Mouse (Mus musculus): ENCODE results near the gene Pdzk1. TPM values are rescaled to one million over a fixed set of nuclear protein-coding genes. Genes with fewer than 3 reads are reported as not detected.

Pdzk1 gene
- polyA plus RNA-seq, 1 experiment from 2014 or later: 0.16 TPM

DNA sequence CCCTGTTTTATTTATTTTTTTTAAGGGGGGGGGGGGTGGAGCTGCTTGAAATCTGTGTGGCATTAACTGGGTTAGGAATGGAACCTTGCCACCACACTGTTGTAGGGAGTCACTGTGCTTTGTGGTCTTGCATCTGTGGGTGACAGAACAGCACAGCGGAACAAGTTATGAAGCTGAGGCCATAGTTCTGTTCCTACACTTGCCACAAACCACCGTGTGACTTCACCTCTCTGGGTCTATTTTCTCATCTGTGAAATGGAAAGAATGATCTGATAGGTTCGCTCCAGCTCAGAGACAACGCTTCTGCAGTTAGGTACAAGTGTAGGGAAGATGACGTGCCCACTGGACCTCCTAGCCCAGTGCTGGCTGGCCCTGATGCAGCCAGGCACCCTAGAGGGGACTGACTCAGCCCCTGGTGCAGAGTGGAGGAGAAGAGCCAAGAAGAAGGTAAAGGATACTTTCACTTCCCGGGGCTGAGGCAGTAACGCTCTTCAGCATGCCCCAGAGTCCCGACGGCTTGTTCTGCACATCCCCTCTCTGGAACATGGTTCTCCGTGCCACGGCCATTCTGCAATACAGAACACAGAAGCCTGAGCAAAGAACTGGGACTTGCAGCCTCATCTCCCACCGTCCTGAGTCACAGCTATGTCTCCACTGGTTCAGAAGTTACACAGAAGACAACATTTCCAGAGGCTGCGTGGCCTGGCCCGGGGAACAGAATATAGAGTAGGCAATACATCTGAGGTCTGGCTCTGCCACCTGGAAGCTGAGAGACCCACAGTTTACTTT, 53.2 kb downstream of the Pdzk1 start:
- peaks cover 82% of the 10 kb centered on the region for H3K36me3 ChIP-seq (ENCODE audit: control insufficient read depth, insufficient read depth, low read length)
- H3K9me3 ChIP-seq (ENCODE audit: control insufficient read depth, low read length): no peaks in the 10 kb centered on the region
- no peaks in the 10 kb centered on the region for H3K27me3 ChIP-seq (ENCODE audit: control insufficient read depth, insufficient read depth, low read length)
- ATAC-seq (ENCODE audit: low FRiP score, low TSS enrichment) (no peak), DNase-seq (no peak)
- no peak overlapping the region for H3K27ac ChIP-seq (replicated peaks; ENCODE audit: low read depth, low read length)
- WGBS: 95% methylated on average over 14 of the region's 14 CpGs
- no peaks in the 10 kb centered on the region for H3K4me1 ChIP-seq (ENCODE audit: control insufficient read depth, insufficient read depth, low read length)
- H3K9ac ChIP-seq (replicated peaks; ENCODE audit: low read length): no peak overlapping the region
- no peak overlapping the region for H3K4me3 ChIP-seq (replicated peaks; ENCODE audit: low read depth, low read length)
- no peak overlapping the region for H3K4me2 ChIP-seq (ENCODE audit: low read length)

- H3K27ac ChIP-seq (replicated peaks; ENCODE audit: low read depth, low read length): no peak overlapping the region
- peaks cover 79% of the 10 kb centered on the region for H3K36me3 ChIP-seq (ENCODE audit: control insufficient read depth, insufficient read depth, low read length)
- 95% methylated on average over 7 of the region's 7 CpGs for WGBS
Measured at GRCm38 (mm10) chr3:96883690-96884089, 54.6 kb downstream of the Pdzk1 start.

GRCm38 (mm10) chr3:96902336-96902999, 73.4 kb downstream of the Pdzk1 start:
- Histone ChIP-seq H3K27ac (replicated peaks; ENCODE audit: low read depth, low read length) (no peak overlapping the region), H3K9ac (replicated peaks; ENCODE audit: low read length) (no peak overlapping the region), H3K9me3 (ENCODE audit: control insufficient read depth, low read length) (no peaks in the 10 kb centered on the region), H3K36me3 (ENCODE audit: control insufficient read depth, insufficient read depth, low read length) (peaks cover 8% of the 10 kb centered on the region), H3K4me2 (ENCODE audit: low read length) (no peak overlapping the region), H3K27me3 (ENCODE audit: control insufficient read depth, insufficient read depth, low read length) (no peaks in the 10 kb centered on the region), H3K4me3 (replicated peaks; ENCODE audit: low read depth, low read length) (no peak overlapping the region), H3K4me1 (ENCODE audit: control insufficient read depth, insufficient read depth, low read length) (peaks cover 9% of the 10 kb centered on the region)
- no peak for DNase-seq
- 92% methylated on average over 4 of the region's 4 CpGs for WGBS
- no peak for ATAC-seq (ENCODE audit: low FRiP score, low TSS enrichment)

More at GRCm38 (mm10) chr3:96883690-96884089, 54.6 kb downstream of the Pdzk1 start:
- H3K4me1 ChIP-seq (ENCODE audit: control insufficient read depth, insufficient read depth, low read length): no peaks in the 10 kb centered on the region
- no peak overlapping the region for H3K9ac ChIP-seq (replicated peaks; ENCODE audit: low read length)
- no peak overlapping the region for H3K4me2 ChIP-seq (ENCODE audit: low read length)
- DNase-seq (no peak), ATAC-seq (ENCODE audit: low FRiP score, low TSS enrichment) (no peak)
- no peak overlapping the region for H3K4me3 ChIP-seq (replicated peaks; ENCODE audit: low read depth, low read length)
- no peaks in the 10 kb centered on the region for H3K27me3 ChIP-seq (ENCODE audit: control insufficient read depth, insufficient read depth, low read length)
- H3K9me3 ChIP-seq (ENCODE audit: control insufficient read depth, low read length): no peaks in the 10 kb centered on the region

DNA sequence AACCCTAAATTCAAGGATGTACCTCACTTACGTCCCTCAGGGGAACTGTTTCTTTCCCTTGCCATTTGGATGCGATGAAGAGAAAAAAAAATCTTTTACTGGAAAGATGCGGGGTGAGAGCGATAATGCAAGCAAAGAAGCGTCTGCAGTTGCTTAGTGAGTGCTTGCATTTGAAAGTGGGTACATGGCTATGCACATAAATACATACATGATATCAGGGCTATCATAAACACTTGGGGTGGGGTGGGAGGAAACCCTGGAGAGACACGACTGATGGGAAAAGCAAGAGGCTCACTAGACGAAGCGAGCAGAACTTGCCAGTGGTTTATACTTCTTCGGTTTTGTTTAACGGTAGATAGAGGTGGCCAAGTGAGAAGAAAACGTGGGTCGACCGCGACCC, 75.3 kb downstream of the Pdzk1 start, which contains the start of gene Gja5:
Gene Gja5, plus strand, starts transcription at position 301 of the 400 bp plus-strand sequence.
- Histone ChIP-seq H3K4me1 (ENCODE audit: control insufficient read depth, insufficient read depth, low read length) (peaks cover 9% of the 10 kb centered on the region), H3K9ac (replicated peaks; ENCODE audit: low read length) (peak within 1 kb of the TSS; percentile 92), H3K4me2 (ENCODE audit: low read length) (peak within 1 kb of the TSS; percentile 85), H3K36me3 (ENCODE audit: control insufficient read depth, insufficient read depth, low read length) (no peaks in the 10 kb centered on the region), H3K27me3 (ENCODE audit: control insufficient read depth, insufficient read depth, low read length) (0 out of 2 replicates have a peak, but pooled peaks cover 5% of the 10 kb centered on the region), H3K27ac (replicated peaks; ENCODE audit: low read depth, low read length) (peak within 1 kb of the TSS; percentile 64), H3K9me3 (ENCODE audit: control insufficient read depth, low read length) (no peaks in the 10 kb centered on the region), H3K4me3 (replicated peaks; ENCODE audit: low read depth, low read length) (peak within 1 kb of the TSS; percentile 99)
- 15% methylated on average over 14 of the region's 14 CpGs for WGBS
- no peak for ATAC-seq (ENCODE audit: low FRiP score, low TSS enrichment)
- no peak for DNase-seq

GRCm38 (mm10) chr3:96904851-96905541, 75.9 kb downstream of the Pdzk1 start, which contains the start of gene Gpr89:
TSS of gene Gpr89 (minus strand) at chr3:96905346.
- H3K9me3 ChIP-seq (ENCODE audit: control insufficient read depth, low read length): no peaks in the 10 kb centered on the region
- peak within 1 kb of the TSS; percentile 85 for H3K4me2 ChIP-seq (ENCODE audit: low read length)
- peak within 1 kb of the TSS; percentile 92 for H3K9ac ChIP-seq (replicated peaks; ENCODE audit: low read length)
- H3K4me3 ChIP-seq (replicated peaks; ENCODE audit: low read depth, low read length): peak within 1 kb of the TSS; percentile 99
- no peaks in the 10 kb centered on the region for H3K36me3 ChIP-seq (ENCODE audit: control insufficient read depth, insufficient read depth, low read length)
- DNase-seq: peak; percentile 96
- peaks cover 9% of the 10 kb centered on the region for H3K4me1 ChIP-seq (ENCODE audit: control insufficient read depth, insufficient read depth, low read length)
- peak within 1 kb of the TSS; percentile 64 for H3K27ac ChIP-seq (replicated peaks; ENCODE audit: low read depth, low read length)
- under 1% methylated on average over 40 of the region's 40 CpGs for WGBS
- peak; percentile 97 for ATAC-seq (ENCODE audit: low FRiP score, low TSS enrichment)
- 0 out of 2 replicates have a peak, but pooled peaks cover 5% of the 10 kb centered on the region for H3K27me3 ChIP-seq (ENCODE audit: control insufficient read depth, insufficient read depth, low read length)

DNA sequence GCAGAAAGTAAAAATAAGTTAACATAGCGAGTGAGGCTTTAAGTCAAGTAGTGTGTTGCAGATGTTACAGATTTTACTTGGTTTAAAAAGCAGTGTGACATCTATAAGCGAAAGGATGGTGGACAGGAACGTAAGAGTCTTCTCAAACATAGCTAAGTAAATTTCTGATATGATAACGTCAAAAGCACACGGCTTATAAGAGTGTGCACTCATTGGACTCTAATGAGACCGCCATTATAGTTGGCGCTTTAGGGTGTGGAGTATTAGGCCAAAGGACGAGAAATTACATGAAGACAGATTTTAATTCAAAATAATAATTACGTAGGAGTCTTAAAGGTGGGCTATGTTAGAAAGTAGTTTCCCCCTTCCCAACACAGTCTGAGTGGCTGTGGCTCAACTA, 76.5 kb downstream of the Pdzk1 start:
- no peaks in the 10 kb centered on the region for H3K9me3 ChIP-seq (ENCODE audit: control insufficient read depth, low read length)
- H3K4me2 ChIP-seq (ENCODE audit: low read length): peak overlapping the region; percentile 85
- no peak for DNase-seq
- peak overlapping the region; percentile 99 for H3K4me3 ChIP-seq (replicated peaks; ENCODE audit: low read depth, low read length)
- WGBS: 49% methylated on average over 9 of the region's 9 CpGs
- no peak overlapping the region for H3K27ac ChIP-seq (replicated peaks; ENCODE audit: low read depth, low read length)
- peak overlapping the region; percentile 92 for H3K9ac ChIP-seq (replicated peaks; ENCODE audit: low read length)
- ATAC-seq (ENCODE audit: low FRiP score, low TSS enrichment): peak; percentile 35; the same call in 1 of the 2 replicates
- peaks cover 9% of the 10 kb centered on the region for H3K4me1 ChIP-seq (ENCODE audit: control insufficient read depth, insufficient read depth, low read length)
- H3K36me3 ChIP-seq (ENCODE audit: control insufficient read depth, insufficient read depth, low read length): no peaks in the 10 kb centered on the region
- 0 out of 2 replicates have a peak, but pooled peaks cover 5% of the 10 kb centered on the region for H3K27me3 ChIP-seq (ENCODE audit: control insufficient read depth, insufficient read depth, low read length)

Other genes with a start within 250 kb of the Pdzk1 start
- 14.8 and 17.1 TPM in 2 replicates for gene Polr3gl, start 235.1 kb upstream of the Pdzk1 start, polyA plus RNA-seq (2014; fragmentation: Nextera tagmentation; extraction: Ambion mirVana)
- 12.0 and 13.7 TPM in 2 replicates for gene Ankrd34a, start 232.6 kb upstream of the Pdzk1 start, polyA plus RNA-seq (2014; fragmentation: Nextera tagmentation; extraction: Ambion mirVana)
- gene Lix1l, start 228.1 kb upstream of the Pdzk1 start, polyA plus RNA-seq (2014; fragmentation: Nextera tagmentation; extraction: Ambion mirVana): 6.7 and 7.5 TPM in 2 replicates
- gene Rbm8a, start 199.4 kb upstream of the Pdzk1 start, polyA plus RNA-seq (2014; fragmentation: Nextera tagmentation; extraction: Ambion mirVana): 125 and 139 TPM in 2 replicates
- gene Pex11b, start 193.9 kb upstream of the Pdzk1 start, polyA plus RNA-seq (2014; fragmentation: Nextera tagmentation; extraction: Ambion mirVana): 61.3 and 61.5 TPM in 2 replicates
- gene Gm42957, start 193.8 kb upstream of the Pdzk1 start, polyA plus RNA-seq (2014; fragmentation: Nextera tagmentation; extraction: Ambion mirVana): 0.11 TPM in 1 of 2 replicates, not detected in the other
- gene Itga10, start 183.7 kb upstream of the Pdzk1 start, polyA plus RNA-seq (2014; fragmentation: Nextera tagmentation; extraction: Ambion mirVana): 0.62 and 0.84 TPM in 2 replicates
- 0.57 and 0.84 TPM in 2 replicates for gene Ankrd35, start 159.2 kb upstream of the Pdzk1 start, polyA plus RNA-seq (2014; fragmentation: Nextera tagmentation; extraction: Ambion mirVana)
- gene Pias3, start 132.9 kb upstream of the Pdzk1 start, polyA plus RNA-seq (2014; fragmentation: Nextera tagmentation; extraction: Ambion mirVana): 25.5 and 26.3 TPM in 2 replicates
- 14.1 and 14.3 TPM in 2 replicates for gene Nudt17, start 120.7 kb upstream of the Pdzk1 start, polyA plus RNA-seq (2014; fragmentation: Nextera tagmentation; extraction: Ambion mirVana)
- 27.9 and 28.7 TPM in 2 replicates for gene Polr3c, start 101.7 kb upstream of the Pdzk1 start, polyA plus RNA-seq (2014; fragmentation: Nextera tagmentation; extraction: Ambion mirVana)
- 69.6 and 83.8 TPM in 2 replicates for gene Rnf115, start 101.6 kb upstream of the Pdzk1 start, polyA plus RNA-seq (2014; fragmentation: Nextera tagmentation; extraction: Ambion mirVana)
- gene Cd160, start 67 bp downstream of the Pdzk1 start, polyA plus RNA-seq (2014; fragmentation: Nextera tagmentation; extraction: Ambion mirVana): 0.39 and 0.46 TPM in 2 replicates
- 1.2 and 2.0 TPM in 2 replicates for gene Gja5, start 75.4 kb downstream of the Pdzk1 start, polyA plus RNA-seq (2014; fragmentation: Nextera tagmentation; extraction: Ambion mirVana)
- gene Gpr89, start 76.1 kb downstream of the Pdzk1 start, polyA plus RNA-seq (2014; fragmentation: Nextera tagmentation; extraction: Ambion mirVana): 39.5 and 40.7 TPM in 2 replicates
- 0.05 TPM in 1 of 2 replicates, not detected in the other for gene Gja8, start 96.7 kb downstream of the Pdzk1 start, polyA plus RNA-seq (2014; fragmentation: Nextera tagmentation; extraction: Ambion mirVana)

All from midbrain, embryonic 14.5 days (tissue).